Mouse (Mus musculus) midbrain, embryonic 11.5 days (tissue): ENCODE results near the gene Gp1ba. TPM values are rescaled to one million over a fixed set of nuclear protein-coding genes. Genes with fewer than 3 reads are reported as not detected.

Experiments
- ATAC-seq: fragments of 200-750 bp; cut with Nextera tagmentation; 2 replicates; pipeline ENCODE4 v1.8.0; 2017; ENCODE audit warnings: moderate TSS enrichment, moderate library complexity; ENCODE audit not compliant: low FRiP score
- DNase-seq: peaks from one replicate; pipeline ENCODE4 v3.0.0; 2015; ENCODE audit warnings: low spot score; ENCODE audit errors: missing footprints
- H3K27ac ChIP-seq: fragments of 300-500 bp; sonication (generic); 2 replicates; pipeline ENCODE4 v1.5.1; 2014; ENCODE audit warnings: low read depth, low read length
- H3K27me3 ChIP-seq: fragments of 300-500 bp; sonication (generic); 2 replicates; pipeline ENCODE4 v1.6.1; 2014; ENCODE audit warnings: mild to moderate bottlenecking, low read length, moderate library complexity, mixed read lengths; ENCODE audit not compliant: control insufficient read depth, insufficient read depth
- H3K36me3 ChIP-seq: fragments of 300-500 bp; sonication (generic); 2 replicates; pipeline ENCODE4 v1.6.1; 2014; ENCODE audit warnings: mild to moderate bottlenecking, low read length, moderate library complexity, mixed read lengths; ENCODE audit not compliant: control insufficient read depth, insufficient read depth
- H3K4me1 ChIP-seq: fragments of 300-500 bp; sonication (generic); 2 replicates; pipeline ENCODE4 v1.6.1; 2014; ENCODE audit warnings: low read length; ENCODE audit not compliant: control insufficient read depth, insufficient read depth
- H3K4me2 ChIP-seq: fragments of 300-500 bp; sonication (generic); 2 replicates; pipeline ENCODE4 v1.6.1; 2014; ENCODE audit warnings: mild to moderate bottlenecking, moderate library complexity
- H3K4me3 ChIP-seq: fragments of 300-500 bp; sonication (generic); 2 replicates; pipeline ENCODE4 v1.5.1; 2014; ENCODE audit warnings: low read depth, low read length
- H3K9ac ChIP-seq: fragments of 300-500 bp; sonication (generic); 2 replicates; pipeline ENCODE4 v1.6.1; 2014; ENCODE audit warnings: low read length
- H3K9me3 ChIP-seq: fragments of 300-500 bp; sonication (generic); 2 replicates; pipeline ENCODE4 v1.6.1; 2016; ENCODE audit warnings: low read length; ENCODE audit not compliant: control insufficient read depth
- WGBS: fragments of 180-500 bp; shearing (Covaris S2); extraction: QIAGEN DNeasy Blood & Tissue Kit; methylation state at CpG from one replicate; pipeline ENCODE4 v1.1.7; 2014; 5-methylcytosine and 5-hydroxymethylcytosine counted together
- polyA plus RNA-seq: library from polyadenylated mRNA; unstranded; fragments of >200 nt; fragmentation: Nextera tagmentation; extraction: Ambion mirVana; gene quantifications from 2 replicates; pipeline ENCODE4 v1.2.1, GENCODE M21; 2014

The Gp1ba gene
- polyA plus RNA-seq, 1 experiment from 2014 or later, result 0.81 TPM

- Histone ChIP-seq H3K4me3 (peak overlapping the region; percentile 58), H3K36me3 (0 out of 2 replicates have a peak, but pooled peaks cover 3% of the 10 kb centered on the region), H3K4me2 (peak overlapping the region; percentile 97), H3K27ac (peak overlapping the region; percentile 94), H3K9ac (peak overlapping the region; percentile 87), H3K27me3 (no peaks in the 10 kb centered on the region), H3K9me3 (no peaks in the 10 kb centered on the region), H3K4me1 (peaks cover 19% of the 10 kb centered on the region)
- DNase-seq (no peak), ATAC-seq (no peak)
- 47% methylated on average over 14 of the region's 14 CpGs for WGBS
These were observed 31.6 kb downstream of the Gp1ba start for GRCm38 (mm10) chr11:70670483-70670882.

GRCm38 (mm10) chr11:70671333-70672047 is 32.6 kb downstream of the Gp1ba start:
- DNase-seq (peak; percentile 8), ATAC-seq (no peak)
- no peaks in the 10 kb centered on the region for H3K27me3 ChIP-seq
- 73% methylated on average over 16 of the region's 16 CpGs for WGBS
- H3K4me3 ChIP-seq, result no peak overlapping the region
- peaks cover 19% of the 10 kb centered on the region for H3K4me1 ChIP-seq
- no peak overlapping the region for H3K9ac ChIP-seq
- H3K4me2 ChIP-seq, result no peak overlapping the region
- no peaks in the 10 kb centered on the region for H3K9me3 ChIP-seq
- no peak overlapping the region for H3K27ac ChIP-seq
- 0 out of 2 replicates have a peak, but pooled peaks cover 3% of the 10 kb centered on the region for H3K36me3 ChIP-seq

- Histone ChIP-seq H3K4me1 (peaks cover 12% of the 10 kb centered on the region), H3K36me3 (0 out of 2 replicates have a peak, but pooled peaks cover 3% of the 10 kb centered on the region), H3K4me3 (no peak overlapping the region), H3K27me3 (no peaks in the 10 kb centered on the region), H3K9me3 (no peaks in the 10 kb centered on the region), H3K9ac (no peak overlapping the region), H3K27ac (no peak overlapping the region), H3K4me2 (no peak overlapping the region)
- 59% methylated on average over 6 of the region's 6 CpGs for WGBS
- ATAC-seq (no peak), DNase-seq (peak; percentile 80)
These were observed 35.1 kb downstream of the Gp1ba start for GRCm38 (mm10) chr11:70674014-70674413.

GRCm38 (mm10) chr11:70674501-70674900 is 35.6 kb downstream of the Gp1ba start:
- DNase-seq (peak; percentile 82), ATAC-seq (no peak)
- H3K4me1 ChIP-seq, result peaks cover 12% of the 10 kb centered on the region
- H3K27me3 ChIP-seq, result no peaks in the 10 kb centered on the region
- H3K4me3 ChIP-seq, result no peak overlapping the region
- 0 out of 2 replicates have a peak, but pooled peaks cover 3% of the 10 kb centered on the region for H3K36me3 ChIP-seq
- H3K9ac ChIP-seq, result no peak overlapping the region
- WGBS, result 62% methylated on average over 11 of the region's 11 CpGs
- H3K9me3 ChIP-seq, result no peaks in the 10 kb centered on the region
- no peak overlapping the region for H3K4me2 ChIP-seq
- no peak overlapping the region for H3K27ac ChIP-seq

GRCm38 (mm10) chr11:70678092-70678491 is 39.2 kb downstream of the Gp1ba start:
- H3K9ac ChIP-seq, result no peak overlapping the region
- WGBS, result 81% methylated on average over 9 of the region's 9 CpGs

GRCm38 (mm10) chr11:70678576-70678975 is 39.7 kb downstream of the Gp1ba start:
- Histone ChIP-seq H3K36me3 (peaks cover 1% of the 10 kb centered on the region; the same call in 1 of the 2 replicates), H3K27me3 (no peaks in the 10 kb centered on the region), H3K4me2 (no peak overlapping the region), H3K9ac (no peak overlapping the region), H3K4me3 (no peak overlapping the region), H3K9me3 (no peaks in the 10 kb centered on the region), H3K4me1 (peaks cover 9% of the 10 kb centered on the region), H3K27ac (no peak overlapping the region)
- WGBS, result 83% methylated on average over 2 of the region's 2 CpGs
- DNase-seq, result peak; percentile 66
- no peak for ATAC-seq

More at GRCm38 (mm10) chr11:70678092-70678491, 39.2 kb downstream of the Gp1ba start:
- ATAC-seq, result no peak
- no peak overlapping the region for H3K27ac ChIP-seq
- no peaks in the 10 kb centered on the region for H3K36me3 ChIP-seq
- no peaks in the 10 kb centered on the region for H3K27me3 ChIP-seq
- H3K4me2 ChIP-seq, result no peak overlapping the region
- DNase-seq, result no peak
- H3K4me3 ChIP-seq, result no peak overlapping the region
- H3K9me3 ChIP-seq, result no peaks in the 10 kb centered on the region
- H3K4me1 ChIP-seq, result peaks cover 9% of the 10 kb centered on the region

DNA sequence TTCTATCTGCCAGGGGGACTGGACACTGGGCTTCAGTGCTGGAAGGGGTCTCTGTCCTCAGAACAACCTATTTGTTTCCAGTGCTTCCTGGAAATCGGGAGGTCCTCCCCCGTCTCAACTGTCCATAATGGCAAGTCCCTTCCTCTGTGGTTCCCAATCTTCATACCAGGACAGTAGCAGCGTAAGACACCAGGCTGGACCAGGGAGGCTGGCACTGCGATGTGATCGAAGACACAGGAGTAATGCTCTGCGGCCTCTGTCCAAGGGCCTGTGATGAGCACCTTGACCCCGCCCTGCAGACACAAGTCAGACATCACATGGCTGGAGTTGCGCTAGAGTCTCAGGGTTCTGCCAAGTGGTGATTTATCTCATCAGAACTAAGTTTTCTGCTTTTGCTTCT is 40.4 kb downstream of the Gp1ba start:
- Histone ChIP-seq H3K4me2 (no peak overlapping the region), H3K27ac (no peak overlapping the region), H3K4me1 (peaks cover 9% of the 10 kb centered on the region), H3K36me3 (peaks cover 2% of the 10 kb centered on the region; the same call in 1 of the 2 replicates), H3K27me3 (no peaks in the 10 kb centered on the region), H3K9me3 (no peaks in the 10 kb centered on the region), H3K4me3 (no peak overlapping the region), H3K9ac (no peak overlapping the region)
- ATAC-seq (no peak), DNase-seq (no peak)
- 93% methylated on average over 8 of the region's 8 CpGs for WGBS

- Histone ChIP-seq H3K4me3 (no peak overlapping the region), H3K27ac (no peak overlapping the region), H3K9me3 (no peaks in the 10 kb centered on the region), H3K27me3 (no peaks in the 10 kb centered on the region), H3K4me1 (peaks cover 9% of the 10 kb centered on the region), H3K9ac (no peak overlapping the region), H3K36me3 (peaks cover 2% of the 10 kb centered on the region; the same call in 1 of the 2 replicates), H3K4me2 (no peak overlapping the region)
- 89% methylated on average over 8 of the region's 8 CpGs for WGBS
- DNase-seq (no peak), ATAC-seq (no peak)
These were observed 41.0 kb downstream of the Gp1ba start for GRCm38 (mm10) chr11:70679894-70680293.

DNA sequence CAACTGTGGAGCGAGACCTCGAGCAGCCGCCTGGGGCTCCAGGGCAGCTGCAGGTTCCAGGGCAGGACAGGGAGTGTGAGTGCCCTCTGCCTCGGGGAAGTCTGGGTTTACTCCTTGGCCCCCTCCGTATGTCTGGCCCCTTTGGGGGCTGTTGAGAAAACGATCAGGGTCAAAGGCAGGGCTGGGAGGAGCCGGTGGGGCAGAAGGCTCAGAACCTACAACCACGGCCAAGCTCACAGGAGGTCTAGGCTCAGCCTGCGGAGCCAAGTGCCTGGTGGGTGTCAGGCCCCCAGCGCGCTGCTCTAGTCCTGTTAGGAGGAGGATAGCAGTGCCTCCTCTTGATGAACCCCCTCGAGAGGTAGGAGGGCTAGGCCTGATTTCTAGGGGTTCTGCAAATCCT is 42.2 kb downstream of the Gp1ba start:
- Histone ChIP-seq H3K9ac (no peak overlapping the region), H3K27ac (no peak overlapping the region), H3K4me3 (no peak overlapping the region), H3K27me3 (no peaks in the 10 kb centered on the region), H3K36me3 (peaks cover 2% of the 10 kb centered on the region; the same call in 1 of the 2 replicates), H3K4me1 (peaks cover 9% of the 10 kb centered on the region), H3K9me3 (no peaks in the 10 kb centered on the region), H3K4me2 (no peak overlapping the region; the same call in 1 of the 2 replicates)
- DNase-seq, result no peak
- 69% methylated on average over 12 of the region's 12 CpGs for WGBS
- no peak for ATAC-seq
